Mouse (Mus musculus) megakaryocyte-erythroid progenitor cell, adult 5-6 weeks (primary cell): ENCODE measurements around the gene Abi1. TPM values are rescaled to one million over a fixed set of nuclear protein-coding genes. Genes with fewer than 3 reads are reported as not detected.
"Not testable (repeated sequence)": the region's sequence is repeated elsewhere in the genome, so short reads cannot be mapped to it uniquely, and the experiment has no call there.

Source experiments
- ATAC-seq: replicated peaks from 2 replicates; pipeline ENCODE4 v1.8.0; 2016; ENCODE audit warnings: mild to moderate bottlenecking, inconsistent platforms; ENCODE audit not compliant: severe bottlenecking, poor library complexity, low FRiP score, low TSS enrichment
- total RNA-seq, 2 experiments: library from RNA; stranded (forward) in 1 of 2; stranded (reverse) in 1 of 2; fragments of 200-1000, 215-1000 nt in 1 of 2; fragments of >200 nt in 1 of 2; fragmentation: Nextera tagmentation in 1 of 2; gene quantifications; 2 replicates each; pipeline ENCODE4 v1.2.3; 2014 to 2017

Gene Abi1
- total RNA-seq, 2 experiments from 2014 or later, result 70.0 to 77.0 TPM

- no peak for ATAC-seq
Measured at GRCm38 (mm10) chr2:23035467-23035866, 4.6 kb downstream of the Abi1 start.

- ATAC-seq, result no peak
Measured at GRCm38 (mm10) chr2:23034692-23035435, 5.2 kb downstream of the Abi1 start.

- peak; percentile 76 for ATAC-seq
Measured at GRCm38 (mm10) chr2:23030631-23031030, 9.4 kb downstream of the Abi1 start.

- no peak for ATAC-seq
Measured at GRCm38 (mm10) chr2:23028826-23029225, 11.2 kb downstream of the Abi1 start.

GRCm38 (mm10) chr2:23026379-23026778, 13.7 kb downstream of the Abi1 start:
- peak; percentile 58 for ATAC-seq

- ATAC-seq, result no peak
Measured at GRCm38 (mm10) chr2:23023714-23024282, 16.2 kb downstream of the Abi1 start.

- ATAC-seq, result no peak
Measured at GRCm38 (mm10) chr2:23023023-23023422, 17.0 kb downstream of the Abi1 start.

GRCm38 (mm10) chr2:23021721-23022120, 18.3 kb downstream of the Abi1 start:
- 0 out of 2 replicates have a peak, but pooled peaks have one; percentile 39 for ATAC-seq

- no peak for ATAC-seq
Measured at GRCm38 (mm10) chr2:23021320-23021719, 18.7 kb downstream of the Abi1 start.

GRCm38 (mm10) chr2:23019170-23019569, 20.9 kb downstream of the Abi1 start:
- peak; percentile 62 for ATAC-seq

- no peak for ATAC-seq
Measured at GRCm38 (mm10) chr2:23016121-23016520, 23.9 kb downstream of the Abi1 start.

GRCm38 (mm10) chr2:23015335-23015734, 24.7 kb downstream of the Abi1 start:
- ATAC-seq, result no peak

GRCm38 (mm10) chr2:23014935-23015334, 25.1 kb downstream of the Abi1 start:
- ATAC-seq, result not testable (repeated sequence)

- peak; percentile 53 for ATAC-seq
Measured at GRCm38 (mm10) chr2:23008256-23008655, 31.8 kb downstream of the Abi1 start.

- ATAC-seq, result no peak
Measured at GRCm38 (mm10) chr2:23007577-23007976, 32.5 kb downstream of the Abi1 start.

- peak; percentile 61 for ATAC-seq
Measured at GRCm38 (mm10) chr2:23007149-23007548, 32.9 kb downstream of the Abi1 start.

GRCm38 (mm10) chr2:23006219-23006618, 33.8 kb downstream of the Abi1 start:
- peak; percentile 48; the same call in 1 of the 2 replicates for ATAC-seq

- no peak for ATAC-seq
Measured at GRCm38 (mm10) chr2:23002637-23003036, 37.4 kb downstream of the Abi1 start.

- no peak for ATAC-seq
Measured at GRCm38 (mm10) chr2:22999620-23000019, 40.4 kb downstream of the Abi1 start.

GRCm38 (mm10) chr2:22998804-22999203, 41.2 kb downstream of the Abi1 start:
- ATAC-seq, result peak; percentile 98

GRCm38 (mm10) chr2:22998015-22998414, 42.0 kb downstream of the Abi1 start:
- ATAC-seq, result no peak
